Mouse (Mus musculus) neural tube, embryonic 11.5 days (tissue): ENCODE measurements around the gene Tnks2. TPM values are rescaled to one million over a fixed set of nuclear protein-coding genes. Genes with fewer than 3 reads are reported as not detected.

ENCODE experiments used
- ATAC-seq: fragments of 200-750 bp; cut with Nextera tagmentation; 2 replicates; pipeline ENCODE4 v1.8.0; 2017; ENCODE audit warnings: moderate number of reproducible peaks, mild to moderate bottlenecking, moderate TSS enrichment, moderate library complexity; ENCODE audit not compliant: insufficient read depth, low FRiP score, low TSS enrichment
- DNase-seq: peaks from one replicate; pipeline ENCODE4 v3.0.0-alpha.2; 2015; ENCODE audit warnings: low spot score
- H3K27ac ChIP-seq: fragments of 300-500 bp; sonication (generic); 2 replicates; pipeline ENCODE4 v1.5.1; 2014; ENCODE audit warnings: low read depth, mild to moderate bottlenecking, low read length
- H3K27me3 ChIP-seq: fragments of 300-500 bp; sonication (generic); 2 replicates; pipeline ENCODE4 v1.6.1; 2014; ENCODE audit warnings: mild to moderate bottlenecking, low read length, mixed read lengths; ENCODE audit not compliant: control insufficient read depth, insufficient read depth
- H3K36me3 ChIP-seq: fragments of 300-500 bp; sonication (generic); 2 replicates; pipeline ENCODE4 v1.6.1; 2014; ENCODE audit warnings: mild to moderate bottlenecking, low read length, moderate library complexity, mixed read lengths; ENCODE audit not compliant: control insufficient read depth, insufficient read depth
- H3K4me1 ChIP-seq: fragments of 300-500 bp; sonication (generic); 2 replicates; pipeline ENCODE4 v1.6.1; 2014; ENCODE audit warnings: low read length, mixed read lengths; ENCODE audit not compliant: control insufficient read depth, insufficient read depth
- H3K4me2 ChIP-seq: fragments of 300-500 bp; sonication (generic); 2 replicates; pipeline ENCODE4 v1.6.1; 2014; ENCODE audit warnings: low read depth, mild to moderate bottlenecking, moderate library complexity
- H3K4me3 ChIP-seq: fragments of 300-500 bp; sonication (generic); 2 replicates; pipeline ENCODE4 v1.5.1; 2014; ENCODE audit warnings: low read depth, low read length
- H3K9ac ChIP-seq: fragments of 300-500 bp; sonication (generic); 2 replicates; pipeline ENCODE4 v1.6.1; 2014; ENCODE audit warnings: mild to moderate bottlenecking, low read length
- H3K9me3 ChIP-seq: fragments of 300-500 bp; sonication (generic); 2 replicates; pipeline ENCODE4 v1.6.1; 2016; ENCODE audit warnings: low read length; ENCODE audit not compliant: control insufficient read depth
- WGBS: fragments of 180-500 bp; shearing (Covaris S2); extraction: QIAGEN DNeasy Blood & Tissue Kit; methylation state at CpG from one replicate; pipeline ENCODE4 v1.1.7; 2014; 5-methylcytosine and 5-hydroxymethylcytosine counted together
- polyA plus RNA-seq: library from polyadenylated mRNA; unstranded; fragments of >200 nt; fragmentation: Nextera tagmentation; extraction: Ambion mirVana; gene quantifications from 2 replicates; pipeline ENCODE4 v1.2.1, GENCODE M21; 2014

The Tnks2 gene
- polyA plus RNA-seq: 92.6 and 97.0 TPM in 2 replicates

DNA sequence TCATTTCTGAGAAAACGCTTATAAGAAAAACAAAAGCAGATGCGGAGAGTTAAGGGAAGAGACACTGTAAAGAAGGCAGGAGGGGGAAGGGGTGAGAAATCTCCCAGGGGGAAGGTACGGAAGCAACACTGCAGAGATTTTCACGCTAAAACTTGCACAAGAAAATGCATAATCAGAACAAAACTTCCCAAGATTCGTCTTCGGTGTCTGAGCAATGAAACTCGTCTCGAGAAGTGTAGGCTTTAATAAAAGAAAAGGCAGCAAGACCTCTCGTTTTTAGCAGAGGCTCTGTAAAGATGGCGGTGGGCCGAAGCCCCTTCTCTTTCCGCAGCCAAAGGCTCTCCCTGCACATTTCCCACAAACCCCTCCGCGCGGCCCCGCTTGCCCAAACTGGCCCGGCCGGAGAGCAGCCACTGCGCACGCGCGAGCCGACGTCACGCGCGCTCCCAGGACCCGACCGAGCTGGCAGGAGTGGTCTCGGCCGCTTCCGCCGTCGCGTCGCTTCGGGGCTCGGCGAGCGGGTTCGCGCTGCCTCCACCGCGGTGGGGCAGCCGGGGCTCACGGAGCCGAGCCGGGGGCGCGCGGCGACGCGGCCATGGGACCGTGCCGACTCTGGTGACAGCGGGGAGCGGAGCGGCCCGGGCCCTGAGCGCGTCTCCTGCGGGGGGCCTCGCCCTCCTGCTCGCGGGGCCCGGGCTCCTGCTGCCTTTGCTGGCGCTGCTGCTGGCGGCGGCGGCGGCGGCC is at the start of gene Tnks2:
Tnks2 (plus strand) TSS at position 445 of the 744 bp plus-strand sequence.
- peak within 1 kb of the TSS; percentile 98 for H3K9ac ChIP-seq
- under 1% methylated on average over 60 of the region's 73 CpGs for whole genome bisulfite sequencing
- DNase-seq: peak; percentile 99
- H3K36me3 ChIP-seq: no peaks in the 10 kb centered on the region
- peak; percentile 91 for ATAC-seq
- H3K27me3 ChIP-seq: no peaks in the 10 kb centered on the region
- peak within 1 kb of the TSS; percentile 97 for H3K27ac ChIP-seq
- peak within 1 kb of the TSS; percentile 97 for H3K4me3 ChIP-seq
- no peaks in the 10 kb centered on the region for H3K9me3 ChIP-seq
- peaks cover 10% of the 10 kb centered on the region for H3K4me1 ChIP-seq
- H3K4me2 ChIP-seq: peak within 1 kb of the TSS; percentile 77

- H3K36me3 ChIP-seq: no peaks in the 10 kb centered on the region
- 59% methylated on average over 17 of the region's 17 CpGs for WGBS
- H3K27ac ChIP-seq: no peak overlapping the region
- H3K4me1 ChIP-seq: no peaks in the 10 kb centered on the region
- ATAC-seq (no peak), DNase-seq (no peak)
- H3K9ac ChIP-seq: no peak overlapping the region
- H3K9me3 ChIP-seq: no peaks in the 10 kb centered on the region
- H3K27me3 ChIP-seq: no peaks in the 10 kb centered on the region
- no peak overlapping the region for H3K4me3 ChIP-seq
- no peak overlapping the region for H3K4me2 ChIP-seq
Measured at GRCm38 (mm10) chr19:36789873-36790733, 43.9 kb upstream of the Tnks2 start.

DNA sequence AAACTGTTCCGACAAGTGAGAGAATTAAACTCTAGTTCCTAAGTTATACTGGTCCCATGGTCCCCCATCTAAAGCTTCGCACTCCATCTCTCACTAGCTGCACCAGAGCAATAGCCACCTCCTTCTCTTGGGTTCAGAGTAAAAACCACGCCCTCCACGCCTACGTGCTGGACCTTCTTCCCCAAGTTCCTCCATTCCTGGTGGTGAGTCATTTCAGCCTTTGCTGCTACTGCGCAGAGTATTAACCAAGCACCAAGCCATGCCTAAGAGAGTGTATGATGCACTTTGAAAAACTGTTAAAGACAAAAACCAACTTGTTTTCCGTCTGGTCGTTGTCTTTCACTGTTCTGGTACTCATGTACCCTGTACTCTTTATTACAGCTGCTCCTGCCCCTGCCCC is 41.4 kb upstream of the Tnks2 start:
- no peak overlapping the region for H3K9ac ChIP-seq
- no peak for DNase-seq
- no peaks in the 10 kb centered on the region for H3K36me3 ChIP-seq
- no peaks in the 10 kb centered on the region for H3K9me3 ChIP-seq
- H3K27ac ChIP-seq: no peak overlapping the region
- WGBS: 91% methylated on average over 8 of the region's 8 CpGs
- H3K27me3 ChIP-seq: no peaks in the 10 kb centered on the region
- no peak overlapping the region for H3K4me3 ChIP-seq
- H3K4me1 ChIP-seq: no peaks in the 10 kb centered on the region
- H3K4me2 ChIP-seq: no peak overlapping the region
- ATAC-seq: no peak

DNA sequence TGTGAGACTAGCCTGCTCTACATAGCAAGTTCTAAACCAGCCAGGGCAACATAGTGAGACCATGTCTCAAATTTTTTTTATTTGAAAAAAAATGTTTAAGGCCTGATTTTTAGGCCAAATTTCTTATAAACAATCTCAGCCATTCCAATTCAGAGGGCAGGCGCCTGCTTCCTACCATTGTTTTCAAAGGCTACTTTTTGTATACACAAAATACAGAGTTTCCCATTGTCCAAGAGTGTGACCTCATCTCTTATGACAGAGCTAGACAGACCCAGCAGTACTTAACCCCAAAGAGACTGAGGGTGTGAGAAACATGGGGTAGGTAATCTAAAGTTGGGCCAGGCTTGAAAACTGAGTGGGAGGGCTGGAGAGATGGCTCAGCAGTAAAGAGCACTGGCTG is 40.6 kb upstream of the Tnks2 start:
- no peak for DNase-seq
- 83% methylated on average over 1 of the region's 1 CpGs for WGBS
- H3K27me3 ChIP-seq: no peaks in the 10 kb centered on the region
- no peak for ATAC-seq
- no peak overlapping the region for H3K9ac ChIP-seq
- no peaks in the 10 kb centered on the region for H3K36me3 ChIP-seq
- H3K9me3 ChIP-seq: no peaks in the 10 kb centered on the region
- no peak overlapping the region for H3K27ac ChIP-seq
- no peak overlapping the region for H3K4me3 ChIP-seq
- H3K4me1 ChIP-seq: no peaks in the 10 kb centered on the region
- H3K4me2 ChIP-seq: no peak overlapping the region

GRCm38 (mm10) chr19:36794008-36794407 is 40.0 kb upstream of the Tnks2 start:
- Histone ChIP-seq H3K27ac (no peak overlapping the region), H3K27me3 (no peaks in the 10 kb centered on the region), H3K9ac (no peak overlapping the region), H3K4me3 (no peak overlapping the region), H3K9me3 (no peaks in the 10 kb centered on the region), H3K4me1 (no peaks in the 10 kb centered on the region), H3K4me2 (no peak overlapping the region), H3K36me3 (no peaks in the 10 kb centered on the region)
- 90% methylated on average over 4 of the region's 4 CpGs for WGBS
- ATAC-seq (no peak), DNase-seq (no peak)

DNA sequence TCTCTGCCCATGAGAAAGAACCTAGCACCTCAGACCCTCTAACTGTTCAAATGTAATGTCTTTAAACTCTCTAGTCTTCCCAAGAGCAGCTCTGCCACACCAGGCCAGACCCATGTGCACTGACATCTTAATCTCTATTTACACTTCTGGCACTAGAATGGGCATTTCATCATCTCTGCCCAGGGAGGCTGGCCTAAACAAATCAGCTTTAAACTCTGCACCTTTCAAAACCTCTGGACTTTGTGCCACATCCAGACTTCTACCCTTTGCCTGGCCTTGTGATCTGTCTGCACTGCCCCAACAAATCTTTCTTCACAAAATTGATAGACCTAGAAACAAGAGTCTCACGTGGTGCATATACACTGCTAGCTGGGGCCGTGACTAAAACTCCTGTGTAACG is 38.8 kb upstream of the Tnks2 start:
- Histone ChIP-seq H3K4me3 (no peak overlapping the region), H3K27me3 (no peaks in the 10 kb centered on the region), H3K27ac (no peak overlapping the region), H3K36me3 (no peaks in the 10 kb centered on the region), H3K9me3 (no peaks in the 10 kb centered on the region), H3K9ac (no peak overlapping the region), H3K4me1 (no peaks in the 10 kb centered on the region), H3K4me2 (no peak overlapping the region)
- 80% methylated on average over 3 of the region's 3 CpGs for WGBS
- ATAC-seq (no peak), DNase-seq (no peak)

GRCm38 (mm10) chr19:36796931-36797330 is 37.1 kb upstream of the Tnks2 start:
- no peak overlapping the region for H3K4me2 ChIP-seq
- H3K27me3 ChIP-seq: no peaks in the 10 kb centered on the region
- no peak overlapping the region for H3K27ac ChIP-seq
- no peak overlapping the region for H3K4me3 ChIP-seq
- no peak overlapping the region for H3K9ac ChIP-seq
- no peak for ATAC-seq
- H3K4me1 ChIP-seq: no peaks in the 10 kb centered on the region
- no peak for DNase-seq
- no peaks in the 10 kb centered on the region for H3K9me3 ChIP-seq
- WGBS: 74% methylated on average over 9 of the region's 9 CpGs
- no peaks in the 10 kb centered on the region for H3K36me3 ChIP-seq

DNA sequence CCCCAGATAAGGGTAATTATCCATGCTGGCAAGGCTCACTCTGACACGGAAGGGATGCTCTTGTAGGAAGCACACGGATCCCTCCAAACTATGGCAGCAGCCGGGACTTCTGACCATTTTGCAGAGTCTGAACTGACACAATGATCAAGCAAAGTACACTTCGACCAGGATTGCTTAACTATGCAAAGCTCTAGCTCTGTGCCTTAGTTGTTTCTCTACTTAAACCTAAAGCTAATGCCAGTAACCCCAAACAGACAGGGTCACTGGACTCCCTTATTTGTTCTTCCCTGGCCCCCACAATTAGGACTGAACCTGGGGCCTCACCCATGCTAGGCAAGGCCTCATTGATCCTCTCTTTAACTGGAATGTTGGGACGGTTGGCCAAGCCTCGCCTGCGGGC is 33.7 kb upstream of the Tnks2 start:
- Histone ChIP-seq H3K27me3 (no peaks in the 10 kb centered on the region), H3K4me2 (no peak overlapping the region), H3K9me3 (no peaks in the 10 kb centered on the region), H3K4me1 (no peaks in the 10 kb centered on the region), H3K4me3 (no peak overlapping the region), H3K9ac (no peak overlapping the region), H3K36me3 (no peaks in the 10 kb centered on the region), H3K27ac (no peak overlapping the region)
- no peak for DNase-seq
- ATAC-seq: no peak
- 94% methylated on average over 7 of the region's 7 CpGs for WGBS
